Comparison of ENCODE assay signal across 11 mouse cellular contexts in genomic region chr8:105527110-105527509, GRCm38 (mm10). TPM values are rescaled to one million over a fixed set of nuclear protein-coding genes. Genes with fewer than 3 reads are reported as not detected.
DNase-seq lines count a peak whose midpoint lies in the region; ATAC-seq and TF ChIP-seq lines count a peak whose summit lies in the region.
"Had no signal": no experiment of that assay in that cellular context is flagged by ENCODE, and none has a peak within 500 bp of the region (broad histone marks: within the 10 kb centered on the region; RNA-seq: fewer than 3 reads in every experiment).

No protein-coding gene starts in this region.

- no peak overlapping the region for H3K4me3 ChIP-seq in hindbrain, embryonic 13.5 days
- H3K4me3 ChIP-seq in hindbrain, embryonic 11.5 days (ENCODE audit: low read depth, low read length) = no peak overlapping the region
- no peak overlapping the region for H3K4me3 ChIP-seq in kidney, embryonic 14.5 days (ENCODE audit: low read length)
- H3K4me3 ChIP-seq in forebrain, embryonic 10.5 days = no peak overlapping the region
- H3K4me3 ChIP-seq: embryonic facial prominence, embryonic 10.5 days; forebrain, embryonic 13.5 days had no signal

- no peak overlapping the region for H3K9ac ChIP-seq in hindbrain, embryonic 13.5 days
- no peak overlapping the region for H3K9ac ChIP-seq in hindbrain, embryonic 11.5 days (ENCODE audit: low read depth, low read length)
- no peak overlapping the region for H3K9ac ChIP-seq in kidney, embryonic 14.5 days (ENCODE audit: low read depth, low read length)
- H3K9ac ChIP-seq: forebrain, embryonic 13.5 days had no signal

- H3K36me3 ChIP-seq in hindbrain, embryonic 13.5 days = peaks cover 81% of the 10 kb centered on the region
- H3K36me3 ChIP-seq in hindbrain, embryonic 11.5 days (ENCODE audit: control insufficient read depth, insufficient read depth, low read length) = peaks cover 5% of the 10 kb centered on the region; the same call in 1 of the 2 replicates
- H3K36me3 ChIP-seq in kidney, embryonic 14.5 days (ENCODE audit: control insufficient read depth, insufficient read depth, low read length) = peaks cover 32% of the 10 kb centered on the region
- H3K36me3 ChIP-seq in forebrain, embryonic 10.5 days (replicated peaks) = peaks cover 54% of the 10 kb centered on the region

- H3K4me2 ChIP-seq in hindbrain, embryonic 13.5 days = no peak overlapping the region
- H3K4me2 ChIP-seq in hindbrain, embryonic 11.5 days (replicated peaks; ENCODE audit: low read depth, low read length) = no peak overlapping the region
- no peak overlapping the region for H3K4me2 ChIP-seq in kidney, embryonic 14.5 days (replicated peaks; ENCODE audit: low read depth, low read length)
- H3K4me2 ChIP-seq: forebrain, embryonic 13.5 days had no signal

- H3K4me1 ChIP-seq in hindbrain, embryonic 13.5 days (replicated peaks) = peaks cover 4% of the 10 kb centered on the region
- H3K4me1 ChIP-seq in hindbrain, embryonic 11.5 days (replicated peaks; ENCODE audit: control insufficient read depth, insufficient read depth, low read length) = no peaks in the 10 kb centered on the region
- H3K4me1 ChIP-seq in kidney, embryonic 14.5 days (ENCODE audit: control insufficient read depth, insufficient read depth, low read length) = peaks cover 21% of the 10 kb centered on the region
- peaks cover 26% of the 10 kb centered on the region for H3K4me1 ChIP-seq in forebrain, embryonic 10.5 days

- H3K27me3 ChIP-seq in hindbrain, embryonic 13.5 days = no peaks in the 10 kb centered on the region
- no peaks in the 10 kb centered on the region for H3K27me3 ChIP-seq in hindbrain, embryonic 11.5 days (ENCODE audit: control insufficient read depth, insufficient read depth, low read length)
- no peaks in the 10 kb centered on the region for H3K27me3 ChIP-seq in kidney, embryonic 14.5 days (ENCODE audit: control insufficient read depth, insufficient read depth, low read length)
- H3K27me3 ChIP-seq in forebrain, embryonic 10.5 days (ENCODE audit: poor library complexity, severe bottlenecking) = no peaks in the 10 kb centered on the region
- H3K27me3 ChIP-seq: forebrain, embryonic 13.5 days had no signal

- no peak overlapping the region for H3K27ac ChIP-seq in hindbrain, embryonic 13.5 days
- H3K27ac ChIP-seq in hindbrain, embryonic 11.5 days (ENCODE audit: low read depth, low read length) = no peak overlapping the region
- H3K27ac ChIP-seq in kidney, embryonic 14.5 days (ENCODE audit: low read depth, low read length) = no peak overlapping the region
- H3K27ac ChIP-seq in forebrain, embryonic 10.5 days = no peak overlapping the region
- H3K27ac ChIP-seq: embryonic facial prominence, embryonic 10.5 days; forebrain, embryonic 13.5 days had no signal

- 84% methylated on average over 2 of the region's 2 CpGs for WGBS in hindbrain, embryonic 13.5 days
- WGBS in hindbrain, embryonic 11.5 days = 93% methylated on average over 2 of the region's 2 CpGs
- 68% methylated on average over 2 of the region's 2 CpGs for WGBS in kidney, embryonic 14.5 days
- WGBS in forebrain, embryonic 10.5 days = 93% methylated on average over 2 of the region's 2 CpGs

- H3K9me3 ChIP-seq in hindbrain, embryonic 13.5 days = no peaks in the 10 kb centered on the region
- H3K9me3 ChIP-seq in hindbrain, embryonic 11.5 days (ENCODE audit: control insufficient read depth, low read length) = no peaks in the 10 kb centered on the region
- no peaks in the 10 kb centered on the region for H3K9me3 ChIP-seq in kidney, embryonic 14.5 days (ENCODE audit: control insufficient read depth, low read length)
- no peaks in the 10 kb centered on the region for H3K9me3 ChIP-seq in forebrain, embryonic 10.5 days
- H3K9me3 ChIP-seq: embryonic facial prominence, embryonic 10.5 days; forebrain, embryonic 13.5 days had no signal

- ATAC-seq in hindbrain, embryonic 13.5 days (ENCODE audit: low FRiP score) = peak; percentile 29; the same call in 1 of the 2 replicates
- ATAC-seq in hindbrain, embryonic 11.5 days (ENCODE audit: low FRiP score) = no peak
- ATAC-seq in kidney, embryonic 14.5 days (ENCODE audit: low FRiP score, low TSS enrichment) = 0 out of 2 replicates have a peak, but pooled peaks have one; percentile 16
- ATAC-seq: forebrain, embryonic 13.5 days had no signal

- no peak for TF ChIP-seq POLR2A in brain, embryonic 14.5 days (IDR thresholded peaks at IDR 0.05; ENCODE audit: borderline replicate concordance, extremely low read depth, insufficient read depth, insufficient read length, poor library complexity, severe bottlenecking)

- no peak for TF ChIP-seq CTCF in brain, embryonic 14.5 days (IDR thresholded peaks at IDR 0.05; ENCODE audit: borderline replicate concordance, extremely low read depth, insufficient read depth, insufficient read length)

- no peak for DNase-seq in hindbrain, embryonic 11.5 days (ENCODE audit: low spot score)
- DNase-seq in 416B (ENCODE audit: low read depth) = peak; percentile 18
- DNase-seq in brain, embryonic 14.5 days (ENCODE audit: low read depth) = peak; percentile 19
- DNase-seq in spleen, adult 18-20 months = no peak
- DNase-seq in forebrain, embryonic 10.5 days (ENCODE audit: extremely low spot score, low spot score) = no peak
- DNase-seq in right cerebral cortex, adult 18-20 months = no peak
- DNase-seq: cerebellum, adult 18-20 months had no signal

RNA-seq across cellular contexts. Expression of gene Hsd11b2, which starts 8.6 kb away (rescaled TPM):
- 7.8 and 11.0 TPM in 2 replicates for polyA plus RNA-seq in hindbrain, embryonic 13.5 days (2015; fragmentation: Nextera tagmentation; extraction: Ambion mirVana)
- polyA plus RNA-seq in hindbrain, embryonic 11.5 days (2014; fragmentation: Nextera tagmentation; extraction: Ambion mirVana) = 19.6 and 21.1 TPM in 2 replicates
- 8.3 and 12.1 TPM in 2 replicates for polyA plus RNA-seq in brain, embryonic 14.5 days (2012; rRNA removed)
- polyA plus RNA-seq in kidney, embryonic 14.5 days (2014; fragmentation: Nextera tagmentation; extraction: Ambion mirVana) = 32.9 and 40.2 TPM in 2 replicates
- 12.3 and 15.6 TPM in 2 replicates for polyA plus RNA-seq in forebrain, embryonic 10.5 days (2016; fragmentation: Nextera tagmentation; extraction: Ambion mirVana)

RNA-seq across cellular contexts. Expression of gene Zdhhc1, which starts 30.4 kb away (rescaled TPM):
- 30.9 and 34.3 TPM in 2 replicates for polyA plus RNA-seq in hindbrain, embryonic 13.5 days (2015; fragmentation: Nextera tagmentation; extraction: Ambion mirVana)
- polyA plus RNA-seq in hindbrain, embryonic 11.5 days (2014; fragmentation: Nextera tagmentation; extraction: Ambion mirVana) = 19.0 and 19.7 TPM in 2 replicates
- polyA plus RNA-seq in brain, embryonic 14.5 days (2012; rRNA removed) = 40.0 and 46.2 TPM in 2 replicates
- polyA plus RNA-seq in kidney, embryonic 14.5 days (2014; fragmentation: Nextera tagmentation; extraction: Ambion mirVana) = 27.4 and 37.3 TPM in 2 replicates
- 12.9 and 18.5 TPM in 2 replicates for polyA plus RNA-seq in forebrain, embryonic 10.5 days (2016; fragmentation: Nextera tagmentation; extraction: Ambion mirVana)

RNA-seq across cellular contexts. Expression of gene Atp6v0d1, which starts 38.7 kb away (rescaled TPM):
- polyA plus RNA-seq in hindbrain, embryonic 13.5 days (2015; fragmentation: Nextera tagmentation; extraction: Ambion mirVana) = 201 and 203 TPM in 2 replicates
- polyA plus RNA-seq in hindbrain, embryonic 11.5 days (2014; fragmentation: Nextera tagmentation; extraction: Ambion mirVana) = 141 and 155 TPM in 2 replicates
- polyA plus RNA-seq in brain, embryonic 14.5 days (2012; rRNA removed) = 210 and 236 TPM in 2 replicates
- 73.9 and 90.1 TPM in 2 replicates for polyA plus RNA-seq in kidney, embryonic 14.5 days (2014; fragmentation: Nextera tagmentation; extraction: Ambion mirVana)
- polyA plus RNA-seq in forebrain, embryonic 10.5 days (2016; fragmentation: Nextera tagmentation; extraction: Ambion mirVana) = 65.3 and 73.4 TPM in 2 replicates

RNA-seq across cellular contexts. Expression of gene Tppp3, which starts 55.8 kb away (rescaled TPM):
- polyA plus RNA-seq in hindbrain, embryonic 13.5 days (2015; fragmentation: Nextera tagmentation; extraction: Ambion mirVana) = 170 and 181 TPM in 2 replicates
- 206 and 218 TPM in 2 replicates for polyA plus RNA-seq in hindbrain, embryonic 11.5 days (2014; fragmentation: Nextera tagmentation; extraction: Ambion mirVana)
- 62.7 and 89.6 TPM in 2 replicates for polyA plus RNA-seq in brain, embryonic 14.5 days (2012; rRNA removed)
- 18.3 and 22.3 TPM in 2 replicates for polyA plus RNA-seq in kidney, embryonic 14.5 days (2014; fragmentation: Nextera tagmentation; extraction: Ambion mirVana)
- polyA plus RNA-seq in forebrain, embryonic 10.5 days (2016; fragmentation: Nextera tagmentation; extraction: Ambion mirVana) = 23.3 and 23.9 TPM in 2 replicates

Comparison
In these comparisons a context has a peak if more than half of its experiments do, and no peak if none do; other contexts are left out.
1. DNase-seq: peak in 416B (single experiment) and brain, embryonic 14.5 days (single experiment); none in hindbrain, embryonic 11.5 days (single experiment), spleen, adult 18-20 months (0 of 2), forebrain, embryonic 10.5 days (single experiment) and right cerebral cortex, adult 18-20 months (single experiment).